Mouse (Mus musculus): ENCODE results near the gene Gpr155.

DNA sequence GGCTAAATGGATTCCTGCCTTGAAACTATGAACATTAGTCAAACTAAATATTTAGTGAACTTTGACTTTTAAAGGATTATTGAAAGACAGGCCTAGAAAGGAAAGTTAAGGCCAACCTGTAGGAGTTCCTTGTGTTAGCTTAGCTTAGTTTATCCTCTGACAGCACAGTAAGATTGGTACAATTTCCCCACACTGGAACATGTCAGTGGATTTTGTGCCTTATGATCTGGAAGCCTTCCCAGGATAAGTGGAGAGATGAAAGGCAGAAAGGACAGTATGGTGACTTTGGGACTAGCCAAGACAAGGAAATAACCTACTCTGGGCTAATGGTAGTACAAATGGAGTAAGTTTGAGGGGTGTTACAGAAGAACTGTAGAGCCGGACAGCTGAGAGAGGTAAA lies 1.4 kb upstream of the Gpr155 start:
- no peak for TF ChIP-seq CTCF (IDR thresholded peaks at IDR 0.05; ENCODE audit: extremely low read depth, insufficient read depth, insufficient read length, insufficient replicate concordance)
- no peak for TF ChIP-seq POLR2A (IDR thresholded peaks at IDR 0.05; ENCODE audit: low read depth, low read length)

All from spleen, adult 2 months (tissue).